Mouse (Mus musculus): ENCODE measurements around the gene Kif20b. TPM values are rescaled to one million over a fixed set of nuclear protein-coding genes. Genes with fewer than 3 reads are reported as not detected.

Gene Kif20b
- polyA plus RNA-seq, 1 experiment, result 0.56 TPM

GRCm38 (mm10) chr19:35017474-35018208, 95.5 kb downstream of the Kif20b start:
- no peak for DNase-seq
- Histone ChIP-seq H3K27ac (ENCODE audit: insufficient read depth, low read length) (no peak overlapping the region), H3K27me3 (ENCODE audit: control insufficient read depth, insufficient read depth, low read length) (no peaks in the 10 kb centered on the region), H3K4me1 (ENCODE audit: control insufficient read depth, insufficient read depth, low read length) (no peaks in the 10 kb centered on the region), H3K4me3 (replicated peaks; ENCODE audit: insufficient read depth, low read depth, low read length) (no peak overlapping the region)
- TF ChIP-seq CTCF (IDR thresholded peaks at IDR 0.05; ENCODE audit: borderline replicate concordance, insufficient read depth, low read depth, low read length) (no peak), POLR2A (IDR thresholded peaks at IDR 0.05; ENCODE audit: borderline replicate concordance, insufficient read depth, low read length) (no peak)
- 62% methylated on average over 4 of the region's 4 CpGs for WGBS

GRCm38 (mm10) chr19:35018209-35018581, 96.0 kb downstream of the Kif20b start:
- DNase-seq, result no peak
- H3K27ac ChIP-seq (ENCODE audit: insufficient read depth, low read length), result no peak overlapping the region
- 79% methylated on average over 4 of the region's 4 CpGs for WGBS
- H3K27me3 ChIP-seq (ENCODE audit: control insufficient read depth, insufficient read depth, low read length), result no peaks in the 10 kb centered on the region
- TF ChIP-seq CTCF (IDR thresholded peaks at IDR 0.05; ENCODE audit: borderline replicate concordance, insufficient read depth, low read depth, low read length) (no peak), POLR2A (IDR thresholded peaks at IDR 0.05; ENCODE audit: borderline replicate concordance, insufficient read depth, low read length) (no peak)
- no peaks in the 10 kb centered on the region for H3K4me1 ChIP-seq (ENCODE audit: control insufficient read depth, insufficient read depth, low read length)
- H3K4me3 ChIP-seq (replicated peaks; ENCODE audit: insufficient read depth, low read depth, low read length), result no peak overlapping the region

Other genes with a start within 250 kb of the Kif20b start
- gene Slc16a12, start 175.1 kb upstream of the Kif20b start, polyA plus RNA-seq (2012; rRNA removed), result 1.3 and 1.8 TPM in 2 replicates
- 6.3 and 6.9 TPM in 2 replicates for gene Pank1, start 42.9 kb upstream of the Kif20b start, polyA plus RNA-seq (2012; rRNA removed)